Mouse (Mus musculus): Measurements from ENCODE around the gene Gosr1.

Gene Gosr1

GRCm38 (mm10) chr11:76739125-76739524 lies 24.3 kb downstream of the Gosr1 start:
- in situ Hi-C loops (cut with MboI; ENCODE audit: unreplicated experiment in 2 of 2), result no loop called here

- in situ Hi-C loops (cut with MboI; ENCODE audit: unreplicated experiment in 2 of 2), result no loop called here
Observed at GRCm38 (mm10) chr11:76735753-76736324, 27.5 kb downstream of the Gosr1 start.

GRCm38 (mm10) chr11:76734560-76734959 lies 28.8 kb downstream of the Gosr1 start:
- in situ Hi-C loops (cut with MboI; ENCODE audit: unreplicated experiment in 2 of 2), result no loop called here

GRCm38 (mm10) chr11:76730650-76731049 lies 32.7 kb downstream of the Gosr1 start:
- in situ Hi-C loops (cut with MboI; ENCODE audit: unreplicated experiment in 2 of 2), result no loop called here

GRCm38 (mm10) chr11:76728093-76728492 lies 35.3 kb downstream of the Gosr1 start:
- in situ Hi-C loops (cut with MboI; ENCODE audit: unreplicated experiment in 2 of 2), result no loop called here

GRCm38 (mm10) chr11:76723911-76724310 lies 39.5 kb downstream of the Gosr1 start:
- in situ Hi-C loops (cut with MboI; ENCODE audit: unreplicated experiment in 2 of 2), result no loop called here

- in situ Hi-C loops (cut with MboI; ENCODE audit: unreplicated experiment in 2 of 2), result no loop called here
Observed at GRCm38 (mm10) chr11:76717000-76717399, 46.4 kb downstream of the Gosr1 start.

GRCm38 (mm10) chr11:76709625-76710452 lies 53.5 kb downstream of the Gosr1 start:
- in situ Hi-C loops (cut with MboI; ENCODE audit: unreplicated experiment in 2 of 2), result no loop called here

GRCm38 (mm10) chr11:76708881-76709280 lies 54.5 kb downstream of the Gosr1 start:
- in situ Hi-C loops (cut with MboI; ENCODE audit: unreplicated experiment in 2 of 2), result no loop called here

- in situ Hi-C loops (cut with MboI; ENCODE audit: unreplicated experiment in 2 of 2), result no loop called here
Observed at GRCm38 (mm10) chr11:76708066-76708465, 55.3 kb downstream of the Gosr1 start.

GRCm38 (mm10) chr11:76707656-76708055 lies 55.7 kb downstream of the Gosr1 start:
- in situ Hi-C loops (cut with MboI; ENCODE audit: unreplicated experiment in 2 of 2), result no loop called here

GRCm38 (mm10) chr11:76699626-76700025 lies 63.8 kb downstream of the Gosr1 start:
- in situ Hi-C loops (cut with MboI; ENCODE audit: unreplicated experiment in 2 of 2), result no loop called here

- in situ Hi-C loops (cut with MboI; ENCODE audit: unreplicated experiment in 2 of 2), result no loop called here
Observed at GRCm38 (mm10) chr11:76695810-76696209, 67.6 kb downstream of the Gosr1 start.

GRCm38 (mm10) chr11:76692096-76692495 lies 71.3 kb downstream of the Gosr1 start:
- in situ Hi-C loops (cut with MboI; ENCODE audit: unreplicated experiment in 2 of 2), result no loop called here

- in situ Hi-C loops (cut with MboI; ENCODE audit: unreplicated experiment in 2 of 2), result no loop called here
Observed at GRCm38 (mm10) chr11:76685604-76686003, 77.8 kb downstream of the Gosr1 start.

GRCm38 (mm10) chr11:76679508-76679907 lies 83.9 kb downstream of the Gosr1 start, which contains the start of gene Trarg1:
Gene Trarg1, plus strand, starts transcription at chr11:76679808.
- in situ Hi-C loops (cut with MboI; ENCODE audit: unreplicated experiment in 2 of 2), result loop anchor here (5.0 kb wide), 2 partner anchors 83 to 213 kb away; partner anchors contain the start of gene Gosr1 (in 2 of the 2)

Measured in v-Abl transformed pro-B cells (cell line).